Mouse (Mus musculus): ENCODE measurements around the gene Ajap1.
A peak's percentile ranks its signal among the peaks of the same experiment; 100 is the strongest.

GRCm38 (mm10) chr4:153377981-153378380 is 104.6 kb downstream of the Ajap1 start:
- peak; percentile 31; the same call in 1 of the 2 replicates for TF ChIP-seq CTCF (IDR thresholded peaks at IDR 0.05; ENCODE audit: borderline replicate concordance, insufficient read depth, low read depth, low read length)
- TF ChIP-seq POLR2A (IDR thresholded peaks at IDR 0.05; ENCODE audit: borderline replicate concordance, insufficient read depth, low read length), result no peak
